Mouse (Mus musculus): Measurements from ENCODE around the gene Edem2. TPM values are rescaled to one million over a fixed set of nuclear protein-coding genes. Genes with fewer than 3 reads are reported as not detected.
"Not testable (repeated sequence)": the region's sequence is repeated elsewhere in the genome, so short reads cannot be mapped to it uniquely, and the experiment has no call there.

The Edem2 gene
- total RNA-seq, 1 experiment from 2014 or later: 44.5 TPM

GRCm38 (mm10) chr2:155698443-155698842 is 30.8 kb downstream of the Edem2 start:
- not testable (repeated sequence) for ATAC-seq (replicated peaks in 1 of 2; ENCODE audit: insufficient read depth in 1 of 2, low FRiP score in 2 of 2, low TSS enrichment in 1 of 2, low read depth in 1 of 2, poor library complexity in 2 of 2, severe bottlenecking in 2 of 2)

DNA sequence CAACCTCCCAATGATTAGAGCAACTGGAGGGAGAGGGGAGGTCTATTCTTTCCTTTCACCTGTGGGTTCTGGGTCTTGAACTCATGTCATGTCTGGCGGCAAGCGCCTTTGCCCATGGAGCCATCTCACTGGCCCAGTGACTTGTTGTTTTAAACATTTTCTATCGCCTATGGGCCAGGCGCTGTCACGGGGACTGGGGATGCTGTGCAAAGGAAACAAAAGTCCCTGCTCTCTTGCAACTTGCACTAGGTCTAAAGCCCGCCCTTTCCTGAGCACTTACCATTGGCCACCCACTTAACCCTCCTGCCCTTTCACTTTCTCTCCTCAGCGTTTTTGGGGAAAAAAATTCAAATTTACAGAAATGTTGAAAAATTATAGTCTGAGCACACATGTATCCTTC is 32.4 kb downstream of the Edem2 start:
- ATAC-seq (replicated peaks in 1 of 2; ENCODE audit: insufficient read depth in 1 of 2, low FRiP score in 2 of 2, low TSS enrichment in 1 of 2, low read depth in 1 of 2, poor library complexity in 2 of 2, severe bottlenecking in 2 of 2): peak; percentile 42 to 63; a peak in 2 of 4 replicates

- peak; percentile 55; a peak in 3 of 4 replicates for ATAC-seq (replicated peaks in 1 of 2; ENCODE audit: insufficient read depth in 1 of 2, low FRiP score in 2 of 2, low TSS enrichment in 1 of 2, low read depth in 1 of 2, poor library complexity in 2 of 2, severe bottlenecking in 2 of 2)
These were observed 33.1 kb downstream of the Edem2 start for GRCm38 (mm10) chr2:155696091-155696558.

- ATAC-seq (replicated peaks in 1 of 2; ENCODE audit: insufficient read depth in 1 of 2, low FRiP score in 2 of 2, low TSS enrichment in 1 of 2, low read depth in 1 of 2, poor library complexity in 2 of 2, severe bottlenecking in 2 of 2): no peak
These were observed 34.0 kb downstream of the Edem2 start for GRCm38 (mm10) chr2:155695316-155695715.

DNA sequence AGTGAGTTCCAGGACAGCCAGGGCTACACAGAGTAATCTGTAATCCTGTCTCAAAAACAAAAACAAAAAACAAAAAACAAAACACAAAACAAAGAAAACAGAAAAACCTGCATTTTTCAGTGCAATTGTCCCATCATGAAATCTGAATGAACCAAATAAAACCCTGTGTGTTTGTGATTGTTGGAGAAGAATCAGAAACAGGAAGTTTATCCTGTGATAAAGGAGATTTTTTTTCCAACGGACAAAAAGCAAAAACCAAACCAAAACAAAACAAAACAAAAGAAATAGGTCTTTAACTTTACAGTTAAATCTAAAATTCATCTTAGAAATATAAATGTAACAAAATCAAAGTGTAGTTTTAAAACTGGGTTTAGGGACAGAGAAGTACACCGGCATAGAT is 34.7 kb downstream of the Edem2 start:
- no peak for ATAC-seq (replicated peaks in 1 of 2; ENCODE audit: insufficient read depth in 1 of 2, low FRiP score in 2 of 2, low TSS enrichment in 1 of 2, low read depth in 1 of 2, poor library complexity in 2 of 2, severe bottlenecking in 2 of 2)

DNA sequence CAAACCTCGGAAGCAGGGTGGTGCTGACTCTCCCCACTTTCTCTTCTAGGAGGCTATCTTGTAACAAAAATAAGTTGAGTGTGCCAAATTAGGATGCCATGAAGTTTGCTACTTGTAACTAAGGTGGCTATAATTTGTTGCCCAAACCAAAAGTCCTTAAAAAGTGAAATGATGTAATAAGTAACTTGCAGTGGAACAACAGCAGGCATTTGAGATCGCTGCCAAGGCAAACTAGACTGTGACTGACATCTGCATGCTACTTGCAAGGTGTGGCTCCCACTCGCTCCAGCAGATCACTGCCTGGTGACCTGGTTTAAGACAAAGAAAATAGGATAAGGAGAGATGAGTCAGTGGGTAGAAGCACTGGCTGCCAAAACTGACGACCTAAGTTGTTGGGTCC is 36.1 kb downstream of the Edem2 start:
- ATAC-seq (replicated peaks in 1 of 2; ENCODE audit: insufficient read depth in 1 of 2, low FRiP score in 2 of 2, low TSS enrichment in 1 of 2, low read depth in 1 of 2, poor library complexity in 2 of 2, severe bottlenecking in 2 of 2): no peak

- ATAC-seq (replicated peaks in 1 of 2; ENCODE audit: insufficient read depth in 1 of 2, low FRiP score in 2 of 2, low TSS enrichment in 1 of 2, low read depth in 1 of 2, poor library complexity in 2 of 2, severe bottlenecking in 2 of 2): peak; percentile 98
These were observed 37.4 kb downstream of the Edem2 start, which contains the start of gene Trpc4ap for GRCm38 (mm10) chr2:155691723-155692493. Trpc4ap (minus strand) TSS chr2:155692384.

DNA sequence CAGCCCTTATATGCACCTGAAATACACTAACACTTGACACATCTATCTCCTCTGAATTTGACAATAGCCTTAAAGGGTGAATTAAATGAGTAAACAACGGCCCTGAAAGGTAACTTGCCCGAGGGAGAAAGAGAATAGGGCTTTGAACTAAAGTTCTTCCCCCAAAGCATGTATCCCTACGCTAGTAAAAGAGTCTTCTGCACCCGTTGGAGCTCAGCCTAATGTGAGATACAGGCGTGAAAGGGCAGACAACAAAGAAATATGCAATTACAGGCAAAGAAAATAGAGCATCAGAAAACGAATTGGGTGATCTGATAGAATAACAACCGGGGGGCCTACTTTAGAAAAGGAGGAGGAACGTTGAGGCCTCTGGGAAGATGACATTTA is 37.9 kb downstream of the Edem2 start:
- ATAC-seq (replicated peaks in 1 of 2; ENCODE audit: insufficient read depth in 1 of 2, low FRiP score in 2 of 2, low TSS enrichment in 1 of 2, low read depth in 1 of 2, poor library complexity in 2 of 2, severe bottlenecking in 2 of 2): no peak

DNA sequence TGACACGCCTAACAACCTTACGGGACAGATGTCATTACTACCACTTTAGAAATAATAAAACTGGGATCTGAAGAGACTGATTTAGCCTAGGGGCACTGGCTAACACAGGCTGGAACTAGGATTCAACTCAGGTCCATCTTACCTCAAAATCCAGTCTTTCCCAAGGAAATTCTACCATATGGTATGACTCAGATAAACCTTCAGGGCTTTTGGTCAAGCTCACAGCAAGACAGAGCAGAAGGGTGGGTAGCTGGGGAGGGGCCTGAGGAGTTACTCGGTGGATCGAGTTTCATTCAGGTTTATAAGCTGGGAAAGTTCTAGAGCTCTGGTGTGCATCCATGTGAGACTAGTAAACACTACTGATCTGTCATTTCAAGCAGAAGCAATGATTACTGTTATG is 40.1 kb downstream of the Edem2 start:
- ATAC-seq (replicated peaks in 1 of 2; ENCODE audit: insufficient read depth in 1 of 2, low FRiP score in 2 of 2, low TSS enrichment in 1 of 2, low read depth in 1 of 2, poor library complexity in 2 of 2, severe bottlenecking in 2 of 2): no peak

GRCm38 (mm10) chr2:155687746-155688145 is 41.5 kb downstream of the Edem2 start:
- ATAC-seq (replicated peaks in 1 of 2; ENCODE audit: insufficient read depth in 1 of 2, low FRiP score in 2 of 2, low TSS enrichment in 1 of 2, low read depth in 1 of 2, poor library complexity in 2 of 2, severe bottlenecking in 2 of 2): no peak

- no peak for ATAC-seq (replicated peaks in 1 of 2; ENCODE audit: insufficient read depth in 1 of 2, low FRiP score in 2 of 2, low TSS enrichment in 1 of 2, low read depth in 1 of 2, poor library complexity in 2 of 2, severe bottlenecking in 2 of 2)
These were observed 42.7 kb downstream of the Edem2 start for GRCm38 (mm10) chr2:155686572-155686971.

DNA sequence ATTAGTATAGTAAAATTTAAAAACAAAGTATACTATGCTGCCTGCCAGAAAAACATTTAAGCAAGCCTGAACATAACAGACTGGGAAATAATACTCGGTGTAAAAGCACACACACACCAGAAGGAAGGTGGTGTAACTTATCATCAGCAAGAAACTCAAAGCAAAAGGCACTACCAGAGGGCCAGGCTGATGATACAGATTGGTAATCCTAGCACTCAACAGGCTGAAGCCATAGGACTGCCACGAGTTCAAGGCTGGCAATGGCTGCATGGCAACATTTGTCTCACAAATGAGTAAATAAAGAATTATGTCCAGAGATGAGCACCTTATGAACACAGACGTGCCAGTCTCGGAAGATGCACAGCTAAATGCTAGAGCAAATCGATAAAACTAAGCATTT is 45.5 kb downstream of the Edem2 start:
- no peak for ATAC-seq (replicated peaks in 1 of 2; ENCODE audit: insufficient read depth in 1 of 2, low FRiP score in 2 of 2, low TSS enrichment in 1 of 2, low read depth in 1 of 2, poor library complexity in 2 of 2, severe bottlenecking in 2 of 2)

- no peak for ATAC-seq (replicated peaks in 1 of 2; ENCODE audit: insufficient read depth in 1 of 2, low FRiP score in 2 of 2, low TSS enrichment in 1 of 2, low read depth in 1 of 2, poor library complexity in 2 of 2, severe bottlenecking in 2 of 2)
These were observed 46.1 kb downstream of the Edem2 start for GRCm38 (mm10) chr2:155683137-155683536.

DNA sequence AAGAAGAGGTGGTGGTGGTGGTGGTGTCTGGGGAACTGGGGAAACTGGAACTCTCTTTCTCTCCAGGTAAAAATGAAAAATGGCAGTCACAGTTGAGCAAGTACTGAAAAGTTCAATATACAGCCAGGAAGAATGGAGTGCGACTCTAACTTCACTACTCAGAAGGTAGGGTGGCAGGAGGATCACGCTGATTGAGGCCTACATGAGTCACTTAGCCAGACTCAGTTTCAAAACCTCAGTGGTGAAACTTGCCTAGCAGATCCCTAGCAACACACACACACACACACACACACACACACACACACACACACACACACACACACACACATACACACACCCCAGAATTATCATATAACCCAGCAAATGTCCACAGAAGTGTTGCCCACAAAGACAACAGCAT is 47.4 kb downstream of the Edem2 start:
- no peak for ATAC-seq (replicated peaks in 1 of 2; ENCODE audit: insufficient read depth in 1 of 2, low FRiP score in 2 of 2, low TSS enrichment in 1 of 2, low read depth in 1 of 2, poor library complexity in 2 of 2, severe bottlenecking in 2 of 2)

GRCm38 (mm10) chr2:155681194-155681593 is 48.1 kb downstream of the Edem2 start:
- ATAC-seq (replicated peaks in 1 of 2; ENCODE audit: insufficient read depth in 1 of 2, low FRiP score in 2 of 2, low TSS enrichment in 1 of 2, low read depth in 1 of 2, poor library complexity in 2 of 2, severe bottlenecking in 2 of 2): no peak

GRCm38 (mm10) chr2:155680591-155680990 is 48.7 kb downstream of the Edem2 start:
- 0 out of 4 replicates have a peak, but pooled peaks of 1 of the 2 experiments have one; percentile 45 for ATAC-seq (replicated peaks in 1 of 2; ENCODE audit: insufficient read depth in 1 of 2, low FRiP score in 2 of 2, low TSS enrichment in 1 of 2, low read depth in 1 of 2, poor library complexity in 2 of 2, severe bottlenecking in 2 of 2)

DNA sequence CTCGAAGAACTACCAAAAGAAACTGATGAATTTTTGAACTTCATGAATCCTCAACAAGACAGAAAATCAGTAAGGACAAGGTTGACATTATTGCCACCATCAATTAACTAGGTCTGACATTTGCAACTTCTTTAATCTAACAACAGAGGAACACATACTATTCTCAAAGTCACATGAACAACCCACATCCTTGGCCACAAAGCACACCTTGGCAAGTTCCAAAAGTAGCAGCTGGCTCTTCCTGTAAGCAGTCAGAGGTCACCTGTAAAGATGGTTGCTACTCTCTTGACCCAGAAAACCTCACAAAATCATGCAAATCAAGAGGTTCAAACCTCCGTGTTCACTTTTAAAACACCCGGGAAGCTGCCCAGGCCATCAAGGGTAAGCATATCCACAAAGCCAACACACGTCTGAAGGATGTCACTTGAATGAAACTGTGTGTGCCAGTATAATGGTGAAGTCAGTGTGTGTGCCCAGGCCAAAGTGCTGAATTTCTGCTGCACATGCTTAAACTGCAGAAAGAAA is 49.6 kb downstream of the Edem2 start:
- ATAC-seq (replicated peaks in 1 of 2; ENCODE audit: insufficient read depth in 1 of 2, low FRiP score in 2 of 2, low TSS enrichment in 1 of 2, low read depth in 1 of 2, poor library complexity in 2 of 2, severe bottlenecking in 2 of 2): no peak; a peak in 1 of 4 replicates

DNA sequence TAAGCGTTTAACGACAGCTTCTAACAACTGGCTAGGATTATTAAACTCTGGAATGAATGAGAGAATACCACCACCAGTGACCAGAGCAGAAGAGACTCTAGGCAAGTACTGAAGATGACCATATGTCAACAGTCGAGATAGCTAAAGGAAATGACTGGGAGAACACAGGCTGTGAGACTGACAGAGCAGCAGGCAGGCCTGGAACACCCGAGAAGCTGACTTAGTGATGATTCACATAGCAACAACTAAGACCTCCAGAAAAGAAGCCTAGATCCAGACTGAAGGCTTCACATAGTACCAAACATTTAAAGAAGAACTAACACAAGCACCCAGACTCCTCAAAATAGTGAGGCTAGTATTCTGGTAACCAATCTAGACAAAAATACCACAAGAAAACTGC is 54.2 kb downstream of the Edem2 start:
- no peak for ATAC-seq (replicated peaks in 1 of 2; ENCODE audit: insufficient read depth in 1 of 2, low FRiP score in 2 of 2, low TSS enrichment in 1 of 2, low read depth in 1 of 2, poor library complexity in 2 of 2, severe bottlenecking in 2 of 2)

DNA sequence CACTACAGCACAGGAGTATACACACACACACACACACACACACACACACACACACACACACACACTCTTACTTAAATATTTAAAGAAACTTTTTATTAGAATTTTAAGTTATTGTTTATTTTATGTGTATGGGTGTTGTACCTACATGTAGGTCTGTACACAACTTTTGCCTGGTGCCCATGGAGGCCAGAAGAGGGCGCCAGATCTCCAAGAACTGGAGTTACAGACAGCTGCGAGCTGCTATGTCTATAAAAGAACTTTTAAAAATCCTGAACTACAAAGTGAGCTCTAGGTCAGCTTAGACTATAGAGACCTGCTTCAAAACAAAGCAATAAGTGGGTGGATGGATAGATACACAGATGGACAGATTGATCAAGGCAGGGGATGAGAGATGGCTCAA is 55.7 kb downstream of the Edem2 start:
- ATAC-seq (replicated peaks in 1 of 2; ENCODE audit: insufficient read depth in 1 of 2, low FRiP score in 2 of 2, low TSS enrichment in 1 of 2, low read depth in 1 of 2, poor library complexity in 2 of 2, severe bottlenecking in 2 of 2): peak; percentile 27 to 56; a peak in 1 of 4 replicates
